Mouse (Mus musculus) lung, embryonic 14.5 days (tissue): ENCODE measurements around the gene Anapc4. TPM values are rescaled to one million over a fixed set of nuclear protein-coding genes. Genes with fewer than 3 reads are reported as not detected.

ENCODE experiments used
- ATAC-seq: fragments of 200-750 bp; cut with Nextera tagmentation; 2 replicates; pipeline ENCODE4 v1.8.0; 2017; ENCODE audit warnings: mild to moderate bottlenecking, moderate TSS enrichment, moderate library complexity; ENCODE audit not compliant: insufficient read depth
- DNase-seq: peaks from one replicate; pipeline ENCODE4 v3.0.0-alpha.2; 2015
- H3K27ac ChIP-seq: fragments of 300-500 bp; sonication (generic); 2 replicates; pipeline ENCODE4 v1.5.1; 2014; ENCODE audit warnings: low read depth, mild to moderate bottlenecking, moderate library complexity
- H3K27me3 ChIP-seq: fragments of 300-500 bp; sonication (generic); 2 replicates; pipeline ENCODE4 v1.6.1; 2014; ENCODE audit warnings: low read length, control low read depth; ENCODE audit not compliant: insufficient read depth
- H3K36me3 ChIP-seq: fragments of 300-500 bp; sonication (generic); 2 replicates; pipeline ENCODE4 v1.6.1; 2014; ENCODE audit warnings: control low read depth; ENCODE audit not compliant: insufficient read depth
- H3K4me1 ChIP-seq: fragments of 300-500 bp; sonication (generic); 2 replicates; pipeline ENCODE4 v1.6.1; 2014; ENCODE audit warnings: antibody characterized with exemption, control low read depth; ENCODE audit not compliant: insufficient read depth
- H3K4me2 ChIP-seq: fragments of 300-500 bp; sonication (generic); 2 replicates; pipeline ENCODE4 v1.6.1; 2014; ENCODE audit warnings: mild to moderate bottlenecking
- H3K4me3 ChIP-seq: fragments of 300-500 bp; sonication (generic); 2 replicates; pipeline ENCODE4 v1.5.1; 2014; ENCODE audit warnings: low read depth, low read length
- H3K9ac ChIP-seq: fragments of 300-500 bp; sonication (generic); 2 replicates; pipeline ENCODE4 v1.6.1; 2014
- H3K9me3 ChIP-seq: fragments of 300-500 bp; sonication (generic); 2 replicates; pipeline ENCODE4 v1.6.1; 2016; ENCODE audit warnings: low read depth, low read length, control low read depth
- CTCF ChIP-seq: IDR thresholded peaks from 2 replicates; pipeline ENCODE4 v1.5.1; 2016; ENCODE audit warnings: antibody characterized with exemption, low read depth
- WGBS: fragments of 180-500 bp; shearing (Covaris S2); extraction: QIAGEN DNeasy Blood & Tissue Kit; methylation state at CpG from one replicate; pipeline ENCODE4 v1.1.7; 2014; 5-methylcytosine and 5-hydroxymethylcytosine counted together
- polyA plus RNA-seq: library from polyadenylated mRNA; unstranded; fragments of >200 nt; fragmentation: Nextera tagmentation; extraction: Ambion mirVana; gene quantifications from 2 replicates; pipeline ENCODE4 v1.2.1, GENCODE M21; 2014

The Anapc4 gene
- polyA plus RNA-seq, 1 experiment from 2014 or later = 123 TPM

- ATAC-seq (no peak), DNase-seq (no peak)
- TF ChIP-seq CTCF = no peak
- H3K27me3 ChIP-seq = no peaks in the 10 kb centered on the region
- no peak overlapping the region for H3K4me2 ChIP-seq
- H3K9me3 ChIP-seq = no peaks in the 10 kb centered on the region
- no peak overlapping the region for H3K27ac ChIP-seq
- no peaks in the 10 kb centered on the region for H3K4me1 ChIP-seq
- H3K36me3 ChIP-seq = no peaks in the 10 kb centered on the region
- no peak overlapping the region for H3K4me3 ChIP-seq
- whole genome bisulfite sequencing = 84% methylated on average over 7 of the region's 7 CpGs
- no peak overlapping the region for H3K9ac ChIP-seq
Observed at GRCm38 (mm10) chr5:52889919-52890318, 56.1 kb downstream of the Anapc4 start.

GRCm38 (mm10) chr5:52891949-52892835, 58.4 kb downstream of the Anapc4 start:
- Histone ChIP-seq H3K4me2 (no peak overlapping the region), H3K9ac (no peak overlapping the region), H3K27me3 (no peaks in the 10 kb centered on the region), H3K27ac (no peak overlapping the region), H3K4me3 (no peak overlapping the region), H3K36me3 (no peaks in the 10 kb centered on the region), H3K4me1 (no peaks in the 10 kb centered on the region), H3K9me3 (no peaks in the 10 kb centered on the region)
- ATAC-seq = no peak
- DNase-seq = no peak
- WGBS = 42% methylated on average over 12 of the region's 12 CpGs
- no peak for TF ChIP-seq CTCF

- Histone ChIP-seq H3K36me3 (no peaks in the 10 kb centered on the region), H3K4me3 (no peak overlapping the region), H3K4me2 (no peak overlapping the region), H3K4me1 (no peaks in the 10 kb centered on the region), H3K9me3 (no peaks in the 10 kb centered on the region), H3K27me3 (no peaks in the 10 kb centered on the region), H3K27ac (no peak overlapping the region), H3K9ac (no peak overlapping the region)
- WGBS = 73% methylated on average over 5 of the region's 5 CpGs
- no peak for TF ChIP-seq CTCF
- no peak for DNase-seq
- no peak for ATAC-seq
Observed at GRCm38 (mm10) chr5:52893938-52894337, 60.1 kb downstream of the Anapc4 start.

GRCm38 (mm10) chr5:52904246-52904645, 70.4 kb downstream of the Anapc4 start:
- ATAC-seq = peak; percentile 70; the same call in 1 of the 2 replicates
- Histone ChIP-seq H3K27me3 (no peaks in the 10 kb centered on the region), H3K9me3 (no peaks in the 10 kb centered on the region), H3K27ac (peak overlapping the region; percentile 67; the same call in 1 of the 2 replicates), H3K4me1 (0 out of 2 replicates have a peak, but pooled peaks cover 6% of the 10 kb centered on the region), H3K4me3 (no peak overlapping the region), H3K36me3 (no peaks in the 10 kb centered on the region), H3K4me2 (no peak overlapping the region), H3K9ac (no peak overlapping the region)
- 15% methylated on average over 4 of the region's 4 CpGs for WGBS
- peak; percentile 21 for DNase-seq
- TF ChIP-seq CTCF = no peak

- Histone ChIP-seq H3K27ac (peak overlapping the region; percentile 67; the same call in 1 of the 2 replicates), H3K4me1 (0 out of 2 replicates have a peak, but pooled peaks cover 6% of the 10 kb centered on the region), H3K4me2 (no peak overlapping the region), H3K27me3 (no peaks in the 10 kb centered on the region), H3K4me3 (no peak overlapping the region), H3K9ac (no peak overlapping the region), H3K9me3 (no peaks in the 10 kb centered on the region), H3K36me3 (no peaks in the 10 kb centered on the region)
- ATAC-seq (peak; percentile 49; the same call in 1 of the 2 replicates), DNase-seq (peak; percentile 69)
- WGBS = 13% methylated on average over 6 of the region's 6 CpGs
- TF ChIP-seq CTCF = no peak
Observed at GRCm38 (mm10) chr5:52904671-52905070, 70.9 kb downstream of the Anapc4 start.

GRCm38 (mm10) chr5:52908246-52908645, 74.4 kb downstream of the Anapc4 start:
- 80% methylated on average over 3 of the region's 3 CpGs for WGBS
- 0 out of 2 replicates have a peak, but pooled peaks cover 6% of the 10 kb centered on the region for H3K4me1 ChIP-seq
- no peak overlapping the region for H3K4me2 ChIP-seq
- no peak overlapping the region for H3K9ac ChIP-seq
- DNase-seq (no peak), ATAC-seq (no peak)
- TF ChIP-seq CTCF = no peak
- no peaks in the 10 kb centered on the region for H3K9me3 ChIP-seq
- H3K4me3 ChIP-seq = no peak overlapping the region
- H3K27ac ChIP-seq = no peak overlapping the region
- no peaks in the 10 kb centered on the region for H3K36me3 ChIP-seq
- H3K27me3 ChIP-seq = no peaks in the 10 kb centered on the region

- peak; percentile 72 for ATAC-seq
Observed at GRCm38 (mm10) chr5:52910159-52910591, 76.4 kb downstream of the Anapc4 start.

More at GRCm38 (mm10) chr5:52910159-52910591, 76.4 kb downstream of the Anapc4 start:
- H3K4me3 ChIP-seq = peak overlapping the region; percentile 23
- H3K4me1 ChIP-seq = 0 out of 2 replicates have a peak, but pooled peaks cover 4% of the 10 kb centered on the region
- no peak for TF ChIP-seq CTCF
- peak; percentile 57 for DNase-seq
- no peak overlapping the region for H3K27ac ChIP-seq
- no peak overlapping the region for H3K9ac ChIP-seq
- H3K4me2 ChIP-seq = peak overlapping the region; percentile 49
- no peaks in the 10 kb centered on the region for H3K27me3 ChIP-seq
- 25% methylated on average over 12 of the region's 12 CpGs for WGBS
- H3K36me3 ChIP-seq = no peaks in the 10 kb centered on the region
- no peaks in the 10 kb centered on the region for H3K9me3 ChIP-seq
